Mouse (Mus musculus) telencephalon, adult 2 months (tissue): ENCODE results near the gene Lhx8.

Experiments
- DNase-seq: peaks from one replicate; pipeline ENCODE4 v3.0.0-alpha.2; 2011; ENCODE audit warnings: low read depth, low spot score

The Lhx8 gene

DNA sequence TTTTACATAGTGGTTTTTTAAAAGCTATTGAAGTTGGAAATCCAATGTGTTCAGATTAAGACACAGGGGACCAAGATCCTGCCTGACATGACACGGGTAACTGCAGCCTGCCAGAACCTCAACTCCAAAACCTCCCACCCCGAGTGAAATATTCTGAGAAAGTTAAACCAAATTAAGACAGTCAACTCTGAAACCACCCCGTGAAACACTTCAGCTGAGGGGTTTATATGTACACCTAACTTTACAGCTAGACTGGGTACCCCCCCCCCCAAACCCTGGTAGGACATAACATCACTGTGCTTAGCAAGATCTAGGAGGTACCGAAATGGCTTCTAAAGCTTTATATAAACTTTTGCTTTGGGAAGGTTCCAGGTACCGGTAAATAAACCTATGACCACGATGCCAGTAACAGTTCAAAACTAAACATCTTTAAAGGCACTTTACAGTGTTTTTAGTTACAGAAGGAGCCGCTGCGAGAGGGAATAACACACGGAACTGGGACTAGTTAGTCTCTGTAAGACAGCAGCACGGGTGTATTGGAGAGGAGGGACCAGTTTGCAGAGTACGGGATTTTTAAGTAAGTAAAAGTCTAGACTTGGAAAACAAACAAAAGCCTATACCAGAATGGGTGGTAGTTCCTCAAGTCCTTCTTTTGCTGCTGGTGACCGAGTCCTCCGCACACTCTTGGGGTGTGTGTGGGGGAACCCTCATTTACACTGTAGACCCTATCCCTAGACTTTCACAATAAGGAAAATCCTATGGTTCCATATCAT lies 3.2 kb downstream of the Lhx8 start:
- no peak for DNase-seq

DNA sequence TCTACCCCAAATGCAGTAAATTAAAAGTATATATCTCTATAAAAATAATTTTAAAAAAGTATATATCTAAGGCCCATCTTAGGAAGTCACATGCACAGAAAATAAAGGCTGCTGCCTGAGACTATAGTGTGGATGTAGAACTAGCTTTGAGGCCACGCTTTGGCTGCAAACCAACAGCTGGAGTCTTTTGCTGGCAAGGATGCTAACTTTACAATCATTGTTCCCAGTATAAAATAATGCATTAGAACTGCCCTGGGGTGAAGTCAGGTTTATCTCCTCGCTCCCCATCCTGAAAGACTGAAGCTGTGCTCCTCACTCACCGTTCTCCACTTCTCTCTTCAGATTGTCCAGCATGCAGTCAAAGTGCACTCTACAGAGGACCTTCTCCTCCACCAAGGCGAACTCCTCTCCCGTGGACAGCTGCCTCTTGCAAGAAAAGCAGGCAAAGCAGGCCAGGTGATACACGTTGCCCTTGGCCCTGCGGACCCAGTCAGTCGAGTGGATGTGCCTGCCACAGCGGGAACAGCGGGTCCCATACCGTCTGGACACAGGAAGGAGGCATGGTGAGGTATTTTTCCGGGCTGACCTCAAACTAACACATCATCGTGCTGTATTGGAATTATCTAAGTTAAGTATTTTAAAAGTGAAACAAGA lies 8.4 kb downstream of the Lhx8 start:
- DNase-seq, result no peak

DNA sequence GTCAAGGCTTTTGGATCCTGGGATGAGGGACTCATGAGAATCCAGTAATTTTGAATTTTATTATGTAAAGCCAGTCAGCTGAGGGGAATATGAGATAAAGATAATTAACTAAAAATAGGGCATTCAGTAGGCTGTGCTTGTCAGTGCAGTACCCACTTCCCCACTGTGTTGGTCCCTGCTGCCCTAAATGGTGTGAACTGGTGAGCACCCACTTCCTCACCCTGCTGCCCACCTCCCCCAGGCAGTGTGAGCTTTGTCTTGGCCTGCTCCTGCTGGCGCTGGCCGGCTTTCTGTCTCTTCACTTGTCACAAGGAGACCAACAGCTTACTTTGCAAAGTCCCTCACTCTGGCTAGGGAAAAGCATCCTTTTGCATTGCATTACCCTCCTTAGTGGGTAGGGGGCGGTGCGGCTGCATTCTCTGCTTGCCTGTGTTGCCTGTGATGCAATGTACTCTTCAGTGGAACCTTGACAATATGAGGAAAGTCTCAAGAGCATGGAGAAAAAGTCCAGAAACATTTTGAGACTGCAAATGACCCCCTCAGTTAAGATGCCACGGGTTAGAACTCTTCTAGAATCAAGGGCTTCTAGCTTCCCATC lies 12.7 kb downstream of the Lhx8 start:
- no peak for DNase-seq

DNA sequence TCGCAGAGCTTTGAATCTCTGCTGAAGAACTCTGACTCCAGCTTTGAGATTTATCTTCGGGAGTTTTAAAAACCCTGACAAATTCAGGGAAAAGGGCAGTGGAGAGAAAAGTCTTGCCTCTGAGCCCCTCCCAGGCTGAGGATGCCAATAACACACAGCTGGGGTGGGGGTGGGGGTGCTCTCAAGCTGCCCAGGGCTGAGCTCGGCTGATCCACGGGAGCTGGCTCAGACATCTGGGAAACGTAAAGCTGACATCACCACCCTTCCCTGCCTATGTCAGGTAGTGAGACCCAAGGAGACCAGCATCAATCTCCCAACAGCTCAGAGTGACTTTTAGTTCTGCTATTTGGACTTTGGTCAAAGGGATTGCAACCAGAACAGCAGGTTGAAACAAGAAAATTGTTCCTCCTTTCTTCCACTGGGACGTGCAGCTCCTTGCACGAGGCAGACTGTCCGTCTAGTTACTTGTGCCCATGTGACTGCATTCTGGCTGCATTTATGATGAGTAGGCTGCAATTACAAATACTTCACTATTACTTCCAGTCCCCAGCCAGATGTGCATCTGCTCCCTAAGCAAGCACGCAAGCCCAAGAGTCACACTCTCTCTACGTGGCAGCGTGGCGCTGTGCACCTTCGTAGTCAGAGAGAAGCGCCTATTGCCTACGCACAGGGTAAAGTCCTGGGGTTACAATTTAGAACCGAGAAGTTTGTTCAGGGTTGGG lies 25.1 kb downstream of the Lhx8 start:
- no peak for DNase-seq

DNA sequence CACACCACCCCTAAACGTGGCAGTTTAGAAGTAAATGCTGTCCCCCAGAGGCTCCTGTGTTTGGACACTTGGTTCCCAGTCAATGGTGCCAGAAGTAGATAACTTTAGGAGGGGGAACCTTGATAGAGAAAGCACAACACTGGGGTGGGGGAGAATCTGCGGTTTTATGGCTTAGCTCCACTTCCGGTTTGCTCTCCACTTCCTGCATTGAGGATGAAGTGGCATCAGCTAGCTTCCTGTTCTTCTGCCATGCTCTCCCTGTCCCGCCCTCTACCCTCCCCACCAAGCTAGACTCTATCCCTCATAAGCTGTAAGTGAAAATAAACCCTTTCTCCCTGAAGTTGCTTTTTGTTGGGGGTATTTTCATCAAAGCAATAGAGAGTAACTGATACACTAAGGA lies 29.4 kb downstream of the Lhx8 start:
- DNase-seq, result no peak

DNA sequence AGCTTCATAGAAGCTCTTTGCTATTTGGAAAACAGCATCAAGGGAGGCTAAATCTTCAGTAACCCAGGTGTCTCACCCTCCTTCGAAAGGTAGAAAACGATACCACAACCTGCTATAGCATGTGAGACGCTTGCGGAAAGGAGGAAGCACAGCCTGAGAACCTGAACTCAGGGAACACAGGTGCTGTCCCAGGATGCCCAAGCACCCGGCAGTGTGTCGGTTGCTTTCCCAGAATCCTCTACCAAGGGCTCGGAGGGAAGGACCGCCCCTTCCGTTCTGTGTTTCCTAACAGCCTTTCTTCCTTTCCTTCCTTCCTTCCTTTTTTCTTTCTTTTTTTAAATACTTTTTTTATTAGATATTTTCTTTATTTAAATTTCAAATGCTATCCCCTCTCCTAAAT lies 30.5 kb downstream of the Lhx8 start:
- no peak for DNase-seq

DNA sequence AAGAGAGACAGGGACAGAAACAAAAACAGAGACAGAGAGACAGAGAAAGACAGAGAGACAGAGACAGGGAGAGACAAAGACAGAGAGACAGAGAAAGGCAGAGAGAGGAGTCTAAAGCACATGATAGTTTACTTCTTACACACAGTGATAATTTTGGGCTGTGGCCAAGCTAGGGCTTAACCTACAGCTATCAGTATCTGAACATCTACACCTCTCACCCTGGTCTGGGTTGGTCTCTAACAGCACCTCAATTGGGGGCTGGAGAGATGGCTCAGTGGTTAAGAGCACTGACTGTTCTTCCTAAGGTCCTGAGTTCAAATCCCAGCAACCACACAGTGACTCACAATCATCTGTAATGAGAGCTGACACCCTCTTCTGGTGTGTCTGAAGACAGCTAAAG lies 32.0 kb downstream of the Lhx8 start:
- DNase-seq, result no peak

DNA sequence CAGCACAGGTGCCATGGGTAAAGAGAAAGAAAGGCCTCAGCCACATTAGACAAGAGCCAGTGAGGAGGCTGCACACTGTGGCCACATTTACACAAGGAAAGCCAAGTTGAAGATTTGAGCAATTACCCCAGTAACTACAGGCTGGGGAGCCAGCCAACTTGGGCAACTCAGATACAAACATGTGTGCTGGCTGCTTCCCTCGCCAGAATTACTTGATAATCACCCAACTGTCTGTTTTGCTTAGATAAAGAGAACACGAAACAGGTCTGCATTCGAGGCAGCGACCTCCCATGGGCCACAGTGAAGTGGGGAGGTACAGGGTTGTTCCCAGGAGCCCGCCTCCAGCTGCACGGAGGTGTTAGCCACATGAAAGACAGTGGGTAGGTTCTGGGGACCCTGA lies 33.0 kb downstream of the Lhx8 start:
- no peak for DNase-seq

DNA sequence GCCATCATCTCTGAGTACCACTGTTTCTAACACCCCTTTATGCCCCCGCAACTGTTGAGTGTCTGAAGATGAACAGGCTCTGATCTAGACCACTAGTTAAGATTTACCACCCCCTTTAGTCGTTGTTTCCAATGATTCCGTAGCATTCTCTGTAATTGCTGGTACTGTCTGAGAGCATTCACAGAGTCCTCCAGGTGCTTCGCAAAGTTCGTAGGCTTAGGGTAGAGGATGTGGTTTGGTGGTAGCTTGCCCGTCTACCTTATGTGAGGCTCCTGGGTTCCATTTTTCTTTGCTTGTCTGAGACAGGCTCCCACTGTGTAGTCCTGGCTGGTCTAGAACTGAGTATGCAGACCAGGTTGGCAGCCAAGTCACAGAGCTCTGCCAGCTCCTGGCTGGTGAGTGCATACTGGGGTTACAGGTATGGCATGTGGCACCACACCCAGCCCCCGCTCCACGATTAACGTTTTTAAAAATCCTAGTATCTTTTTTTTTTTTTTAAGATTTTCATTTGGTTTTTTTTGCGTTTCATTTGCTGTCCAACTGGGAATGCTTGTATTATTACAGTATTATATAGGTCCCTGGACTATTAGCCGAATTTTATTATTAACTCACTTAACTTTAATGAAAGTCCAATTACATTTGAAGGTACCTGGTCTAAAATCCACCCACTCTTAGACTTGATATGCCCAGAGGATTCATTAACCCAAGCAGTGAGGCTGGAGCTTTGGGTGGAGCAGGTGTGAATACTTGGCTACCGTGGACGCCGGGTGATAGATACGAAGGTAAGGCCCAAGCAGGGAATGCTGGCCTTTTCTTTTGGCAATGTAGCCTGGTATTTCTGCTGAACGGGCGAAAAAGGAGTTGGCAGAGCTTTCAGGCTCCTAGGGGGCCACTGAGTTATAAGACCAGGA lies 35.3 kb downstream of the Lhx8 start:
- DNase-seq, result no peak

DNA sequence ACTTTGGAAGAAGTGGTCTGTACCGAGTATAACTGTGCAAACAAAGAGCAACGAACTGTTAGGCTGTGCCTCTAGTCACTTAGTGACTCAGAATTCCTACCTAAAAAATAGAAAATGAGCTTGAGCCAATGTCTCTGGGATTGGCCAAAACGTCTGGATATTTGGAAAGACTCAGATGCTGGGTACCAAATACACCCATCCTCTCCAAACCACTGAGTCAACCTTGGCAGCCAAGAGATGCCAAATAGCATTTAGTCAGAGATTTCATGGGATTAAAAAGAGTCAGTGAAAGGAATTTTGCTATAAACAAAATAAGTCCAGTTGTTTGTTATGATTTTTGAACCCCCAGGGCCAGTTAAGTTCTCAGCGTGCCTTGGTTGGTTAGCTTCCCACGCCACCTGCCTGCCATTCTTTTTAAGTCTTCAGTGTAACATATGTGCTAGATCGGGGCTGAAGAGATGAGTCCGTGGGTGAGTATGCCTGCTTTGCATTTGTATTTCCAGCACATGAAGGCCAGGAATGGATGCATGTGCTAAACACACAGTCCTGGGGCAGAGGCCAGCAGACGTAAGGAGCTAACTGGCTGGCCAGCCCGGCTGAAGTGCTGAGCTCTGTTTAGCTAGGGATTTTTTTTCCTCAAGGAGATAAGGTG lies 36.5 kb downstream of the Lhx8 start:
- peak; percentile 60 for DNase-seq

DNA sequence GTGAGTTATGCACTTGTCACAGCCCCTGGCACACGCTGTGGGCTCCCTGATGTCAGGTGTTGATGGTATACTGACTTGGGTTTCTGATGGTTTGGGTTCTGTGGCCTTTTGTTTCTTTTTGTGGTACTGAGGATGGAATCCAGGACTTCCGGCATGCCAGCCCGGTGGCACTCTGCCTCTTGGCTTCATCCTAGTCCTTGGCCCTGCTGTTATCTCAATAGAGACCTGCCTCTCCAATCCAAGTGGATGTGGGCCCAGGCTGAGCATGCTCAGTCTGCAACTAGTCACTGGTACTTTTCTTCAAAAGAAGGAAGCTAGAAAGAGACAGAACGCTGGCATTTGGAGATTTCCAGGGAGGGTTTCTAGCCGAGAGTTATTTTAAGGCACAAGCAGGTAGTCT lies 38.3 kb downstream of the Lhx8 start:
- no peak for DNase-seq

DNA sequence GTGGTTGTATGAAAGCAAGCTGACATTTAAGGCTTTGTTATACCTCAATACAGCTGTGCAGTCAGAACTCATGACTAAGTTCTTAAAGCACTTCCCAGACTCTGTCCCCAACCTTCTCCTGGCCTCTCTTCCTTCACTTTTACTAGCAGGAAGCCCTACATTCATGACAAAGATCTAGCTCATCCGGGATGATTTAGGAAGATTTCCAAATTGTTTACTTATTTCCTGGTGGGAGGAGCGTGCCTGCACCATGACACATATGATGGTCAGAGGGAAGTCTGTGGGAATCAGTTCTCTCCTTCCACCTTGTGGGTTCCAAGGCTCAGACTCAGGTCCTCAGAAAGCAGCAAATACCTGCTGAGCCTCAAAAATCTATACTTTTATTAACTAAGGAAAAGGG lies 40.1 kb downstream of the Lhx8 start:
- no peak for DNase-seq

DNA sequence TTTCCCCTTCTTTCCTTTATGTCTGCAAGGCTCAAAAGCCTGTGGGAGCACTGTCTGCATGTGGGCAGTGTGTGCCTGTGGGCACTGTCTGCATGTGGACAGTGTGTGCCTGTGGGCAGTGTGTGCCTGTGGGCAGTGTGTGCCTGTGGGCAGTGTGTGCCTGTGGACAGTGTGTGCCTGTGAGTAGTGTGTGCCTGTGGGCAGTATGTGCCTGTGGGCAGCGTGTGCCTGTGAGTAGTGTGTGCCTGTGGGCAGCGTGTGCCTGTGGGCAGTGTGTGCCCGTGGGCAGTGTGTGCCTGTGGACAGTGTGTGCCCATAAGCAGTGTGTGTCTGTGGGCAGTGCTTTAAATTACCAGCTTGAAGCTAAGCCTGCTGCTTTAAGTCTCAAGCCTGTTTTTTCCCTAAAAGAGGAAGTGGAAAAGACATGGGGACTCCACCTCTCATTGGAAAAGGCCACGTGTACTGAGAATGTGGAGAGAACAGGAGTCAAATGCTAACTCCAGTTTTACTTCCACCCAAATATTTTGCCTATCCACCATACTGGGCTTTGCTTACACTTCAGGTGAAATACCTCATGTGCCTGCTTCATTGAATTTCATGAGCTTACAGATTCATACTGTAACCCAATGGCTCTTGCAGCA lies 41.9 kb downstream of the Lhx8 start:
- no peak for DNase-seq

DNA sequence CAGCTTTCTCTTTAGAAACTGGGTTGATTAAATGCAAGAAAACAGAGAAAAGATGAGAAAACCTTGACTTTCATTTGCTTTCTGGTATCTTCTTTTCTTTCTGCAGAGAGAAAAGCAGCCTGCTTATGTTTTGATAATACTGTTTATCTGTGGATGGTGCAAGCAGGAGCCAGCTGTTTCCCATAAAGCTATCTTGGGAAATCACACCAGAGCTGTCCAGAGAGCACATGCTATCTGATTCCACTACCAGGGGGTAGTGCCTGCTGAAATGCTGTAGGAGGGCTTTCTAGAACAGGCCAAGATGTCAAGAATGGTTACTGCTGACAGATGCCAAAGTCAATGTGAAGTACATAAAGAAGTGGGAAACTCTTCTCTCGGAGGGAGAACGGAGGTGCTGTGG lies 43.2 kb downstream of the Lhx8 start:
- no peak for DNase-seq

DNA sequence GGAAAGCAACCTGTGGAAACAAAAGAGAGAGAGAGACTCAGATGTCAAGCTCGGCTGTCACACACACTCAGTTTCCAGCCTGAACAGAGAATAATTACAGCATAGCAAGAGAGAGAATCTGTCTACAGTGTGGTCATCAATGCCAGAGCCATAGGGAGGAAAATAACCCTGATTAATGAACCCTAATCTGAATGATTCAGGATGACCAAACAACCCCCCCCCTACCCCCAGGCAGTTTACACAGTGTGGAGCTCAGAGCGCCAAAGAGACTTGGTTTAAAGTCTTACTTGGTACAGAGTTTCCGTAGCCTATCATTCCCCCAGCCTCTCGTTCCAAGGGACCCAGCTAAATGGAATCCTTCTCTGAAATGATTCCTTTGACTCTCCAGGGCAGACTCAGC lies 45.1 kb downstream of the Lhx8 start:
- DNase-seq, result no peak

DNA sequence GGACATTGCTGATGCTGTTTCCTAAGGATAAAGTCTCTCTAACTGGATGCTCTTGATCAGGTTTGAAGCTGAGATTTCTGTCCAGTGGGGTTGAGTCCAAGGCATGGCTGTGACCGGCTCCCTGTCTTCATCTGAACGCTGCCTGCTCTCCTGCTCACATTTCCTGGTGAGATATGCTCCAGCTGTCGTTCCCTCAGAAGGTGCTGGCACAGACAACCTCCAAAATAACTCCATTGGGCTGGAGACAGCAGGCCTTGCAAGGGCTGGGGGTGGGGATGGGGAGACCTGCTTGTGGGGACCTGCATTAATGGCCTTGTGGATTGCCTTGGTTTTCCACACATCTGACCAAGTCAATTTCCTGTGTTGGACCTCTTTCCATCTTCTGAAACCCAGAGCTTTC lies 46.2 kb downstream of the Lhx8 start:
- no peak for DNase-seq

DNA sequence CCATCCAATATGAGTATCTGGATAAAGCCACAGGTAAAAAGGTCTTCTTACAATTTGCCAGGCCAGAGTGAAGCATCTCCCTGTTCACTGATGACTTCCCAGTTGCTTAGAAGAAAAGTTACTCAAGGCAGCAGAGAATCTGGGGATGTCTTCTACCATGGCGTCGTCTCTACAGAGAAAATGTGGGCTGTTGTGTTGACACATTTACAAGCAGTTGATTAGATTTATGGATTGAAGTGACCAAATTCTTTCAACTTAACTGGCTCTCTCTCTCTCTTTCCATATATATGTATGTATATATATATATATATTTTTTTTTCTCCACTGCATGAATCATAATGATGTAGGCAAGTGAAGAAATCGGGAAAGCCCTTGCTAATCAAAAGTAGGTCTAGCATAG lies 55.8 kb downstream of the Lhx8 start:
- no peak for DNase-seq

DNA sequence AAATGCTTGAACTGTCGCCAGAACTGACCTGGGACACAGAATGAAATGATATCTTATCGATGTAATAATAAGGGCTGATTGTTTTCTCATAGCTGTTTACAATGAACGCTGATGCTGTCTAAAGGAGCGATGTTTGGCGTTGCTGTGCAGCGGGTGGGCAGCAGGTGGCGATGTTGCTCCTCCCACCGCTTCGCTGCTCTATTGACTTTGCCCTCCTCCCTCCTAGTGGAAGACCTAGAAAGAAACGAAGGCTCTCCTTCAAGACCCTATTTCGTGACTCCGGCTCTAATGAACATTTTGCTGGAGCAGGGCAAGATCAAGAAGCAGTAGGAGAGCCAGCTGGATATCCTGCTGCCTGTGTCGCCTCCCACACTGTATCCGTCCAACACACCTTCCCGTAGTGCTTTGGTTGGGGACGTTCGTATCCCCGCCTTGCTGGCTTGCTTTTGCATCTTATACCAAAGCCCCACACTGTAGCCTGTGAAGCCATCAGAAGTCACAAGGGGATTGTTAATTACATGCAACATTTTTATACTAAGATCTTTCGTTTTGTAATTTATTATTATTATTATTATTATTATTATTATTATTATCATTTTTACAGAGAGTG lies 60.6 kb downstream of the Lhx8 start:
- no peak for DNase-seq

DNA sequence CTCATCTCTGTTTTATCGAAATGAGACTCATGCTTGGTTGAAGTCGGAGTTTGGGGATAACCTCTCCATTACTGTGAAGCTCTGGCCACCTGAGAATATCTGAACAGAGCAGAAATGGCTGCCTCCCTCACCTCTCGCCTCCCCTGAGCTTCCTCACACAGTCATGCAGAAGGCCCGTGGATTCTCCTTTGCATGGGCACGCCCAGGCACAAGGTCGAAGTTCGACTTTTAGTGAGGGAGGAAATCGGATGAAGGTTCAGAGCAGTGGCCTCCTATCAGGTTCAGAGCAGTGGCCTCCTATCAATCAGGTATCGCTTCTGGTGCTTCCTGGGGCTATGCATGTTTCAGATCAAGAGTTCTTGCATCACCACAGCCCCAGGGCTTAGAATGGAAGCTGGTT lies 62.1 kb downstream of the Lhx8 start:
- no peak for DNase-seq

DNA sequence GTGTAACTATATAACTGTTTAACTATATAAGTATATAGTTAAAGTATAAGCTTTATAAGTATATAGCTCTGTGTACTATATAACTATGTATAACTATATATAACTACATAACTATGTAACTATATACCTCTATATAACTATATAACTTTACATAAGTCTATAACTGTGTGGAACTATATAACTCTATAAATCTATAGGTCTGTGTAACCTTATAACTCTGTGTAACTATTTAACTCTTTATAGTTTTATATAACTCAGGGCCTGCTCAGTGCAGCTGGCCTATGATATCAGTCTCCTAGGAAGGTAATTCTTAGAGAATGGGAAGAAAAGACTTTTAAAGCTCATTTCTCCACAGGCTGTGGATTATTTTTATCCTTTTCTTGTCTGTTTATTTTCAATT lies 73.1 kb downstream of the Lhx8 start:
- DNase-seq, result no peak
